Mouse (Mus musculus) liver, embryonic 16.5 days (tissue): ENCODE results near the gene Mrpl34. TPM values are rescaled to one million over a fixed set of nuclear protein-coding genes. Genes with fewer than 3 reads are reported as not detected.

ENCODE experiments used
- ATAC-seq: fragments of 200-750 bp; cut with Nextera tagmentation; 2 replicates; pipeline ENCODE4 v1.8.0; 2017; ENCODE audit warnings: low read depth, mild to moderate bottlenecking, moderate number of reproducible peaks, moderate library complexity
- H3K27ac ChIP-seq: fragments of 300-500 bp; sonication (generic); 2 replicates; pipeline ENCODE4 v1.5.1; 2014; ENCODE audit warnings: mild to moderate bottlenecking, low read length
- H3K27me3 ChIP-seq: fragments of 300-500 bp; sonication (generic); 2 replicates; pipeline ENCODE4 v1.6.1; 2014; ENCODE audit warnings: low read depth, low read length, mixed read lengths; ENCODE audit not compliant: control insufficient read depth, insufficient read depth
- H3K36me3 ChIP-seq: fragments of 300-500 bp; sonication (generic); 2 replicates; pipeline ENCODE4 v1.6.1; 2014; ENCODE audit warnings: mild to moderate bottlenecking; ENCODE audit not compliant: control insufficient read depth, insufficient read depth
- H3K4me1 ChIP-seq: fragments of 300-500 bp; sonication (generic); 2 replicates; pipeline ENCODE4 v1.6.1; 2014; ENCODE audit warnings: low read depth, low read length, mixed read lengths; ENCODE audit not compliant: control insufficient read depth
- H3K4me2 ChIP-seq: fragments of 300-500 bp; sonication (generic); 2 replicates; pipeline ENCODE4 v1.6.1; 2014; ENCODE audit warnings: low read depth, low read length, mixed read lengths
- H3K4me3 ChIP-seq: fragments of 300-500 bp; sonication (generic); 2 replicates; pipeline ENCODE4 v1.5.1; 2014; ENCODE audit warnings: low read depth, mild to moderate bottlenecking, low read length
- H3K9ac ChIP-seq: fragments of 300-500 bp; sonication (generic); 2 replicates; pipeline ENCODE4 v1.6.1; 2014; ENCODE audit warnings: low read depth, low read length
- H3K9me3 ChIP-seq: fragments of 300-500 bp; sonication (generic); replicated peaks from 2 replicates; pipeline ENCODE4 v1.6.1; 2016; ENCODE audit warnings: low read length; ENCODE audit not compliant: control insufficient read depth
- WGBS: fragments of 180-500 bp; shearing (Covaris S2); extraction: QIAGEN DNeasy Blood & Tissue Kit; methylation state at CpG from one replicate; pipeline ENCODE4 v1.1.7; 2014; ENCODE audit not compliant: insufficient replicate concordance; 5-methylcytosine and 5-hydroxymethylcytosine counted together
- polyA plus RNA-seq: library from polyadenylated mRNA; unstranded; fragments of >200 nt; fragmentation: Nextera tagmentation; extraction: Ambion mirVana; gene quantifications from 2 replicates; pipeline ENCODE4 v1.2.1, GENCODE M21; 2015

Mrpl34 gene
- polyA plus RNA-seq, 1 experiment from 2014 or later = 87.3 TPM

DNA sequence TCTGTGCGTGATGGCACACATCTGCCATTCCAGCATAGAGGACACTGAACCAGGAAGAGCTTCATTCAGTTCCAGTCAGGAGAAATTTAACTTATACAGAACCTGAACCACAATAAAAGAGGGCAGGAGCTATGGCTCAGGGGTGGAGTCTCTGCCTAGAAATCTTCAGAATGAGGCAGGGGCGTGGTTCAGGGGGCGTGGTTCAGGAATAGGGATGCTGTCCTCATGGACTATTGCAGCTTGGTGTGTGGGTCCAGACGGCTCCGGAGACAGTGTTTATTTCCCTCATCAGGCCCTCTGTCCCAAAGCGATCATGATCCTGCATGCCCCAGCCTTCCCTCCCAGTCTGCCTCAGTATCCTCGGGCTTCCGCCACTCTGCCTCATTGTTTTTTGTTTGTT is 10.1 kb upstream of the Mrpl34 start:
- Histone ChIP-seq H3K27ac (no peak overlapping the region), H3K4me3 (no peak overlapping the region), H3K36me3 (no peaks in the 10 kb centered on the region), H3K4me1 (peaks cover 5% of the 10 kb centered on the region), H3K4me2 (no peak overlapping the region), H3K9ac (no peak overlapping the region), H3K27me3 (no peaks in the 10 kb centered on the region), H3K9me3 (no peaks in the 10 kb centered on the region)
- no peak for ATAC-seq
- WGBS = 65% methylated on average over 8 of the region's 8 CpGs

DNA sequence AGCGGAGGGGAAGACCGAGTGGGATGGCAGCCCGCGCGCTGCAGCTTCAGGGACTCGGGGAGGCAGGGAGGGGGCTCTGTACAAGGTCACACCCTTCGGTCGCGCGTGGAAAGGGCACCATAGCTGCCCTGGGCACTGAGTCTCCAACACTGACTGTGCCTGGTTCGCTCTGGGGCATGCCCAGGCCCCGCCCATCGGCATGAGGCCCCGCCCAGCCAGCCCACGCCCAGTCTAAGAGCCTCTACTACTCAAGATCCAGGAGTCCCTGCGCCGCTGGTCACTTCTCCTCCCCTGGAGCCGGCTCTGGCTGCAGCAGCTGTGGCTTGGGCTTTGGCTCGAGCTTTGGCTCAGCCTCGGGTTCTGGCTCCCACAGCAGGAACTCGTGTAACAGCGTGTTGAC is 7.9 kb upstream of the Mrpl34 start:
- Histone ChIP-seq H3K4me1 (peaks cover 5% of the 10 kb centered on the region), H3K27ac (no peak overlapping the region), H3K27me3 (no peaks in the 10 kb centered on the region), H3K9ac (no peak overlapping the region), H3K4me2 (no peak overlapping the region), H3K36me3 (no peaks in the 10 kb centered on the region), H3K4me3 (no peak overlapping the region), H3K9me3 (no peaks in the 10 kb centered on the region)
- WGBS = 46% methylated on average over 22 of the region's 22 CpGs
- ATAC-seq = peak; percentile 57; the same call in 1 of the 2 replicates

DNA sequence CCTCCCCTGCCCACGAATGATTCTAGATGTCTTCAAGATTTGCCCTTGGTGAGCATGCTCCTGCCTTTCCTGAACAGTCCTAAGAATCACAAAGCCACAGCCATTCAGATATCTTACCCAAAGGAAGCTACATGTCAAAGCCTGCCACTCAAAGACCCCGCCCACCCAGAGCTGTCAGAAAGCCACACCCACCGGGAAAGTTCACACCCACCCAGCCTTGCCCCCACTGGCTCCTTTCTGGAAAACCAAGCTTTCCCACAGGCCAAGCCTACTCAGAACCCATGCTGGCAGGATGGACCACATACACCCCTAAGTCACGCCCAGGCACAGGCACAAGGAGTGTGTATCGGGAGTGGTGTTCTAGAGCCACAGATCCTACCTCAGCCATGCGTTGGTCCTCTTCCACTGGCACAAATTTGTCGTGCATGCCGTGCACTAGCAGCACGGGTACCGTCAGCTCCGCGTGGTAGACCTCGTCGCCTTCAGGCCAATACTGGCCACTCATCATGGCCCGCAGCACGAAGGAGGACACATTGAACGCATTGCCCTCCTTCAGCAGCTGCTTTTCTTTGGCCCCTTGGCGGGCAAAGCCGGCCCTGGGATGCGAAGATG is 7.0 kb upstream of the Mrpl34 start:
- Histone ChIP-seq H3K27me3 (no peaks in the 10 kb centered on the region), H3K9me3 (no peaks in the 10 kb centered on the region), H3K4me1 (peaks cover 9% of the 10 kb centered on the region), H3K4me2 (no peak overlapping the region), H3K9ac (no peak overlapping the region), H3K36me3 (no peaks in the 10 kb centered on the region), H3K27ac (no peak overlapping the region), H3K4me3 (no peak overlapping the region)
- ATAC-seq = no peak
- 75% methylated on average over 20 of the region's 20 CpGs for WGBS

DNA sequence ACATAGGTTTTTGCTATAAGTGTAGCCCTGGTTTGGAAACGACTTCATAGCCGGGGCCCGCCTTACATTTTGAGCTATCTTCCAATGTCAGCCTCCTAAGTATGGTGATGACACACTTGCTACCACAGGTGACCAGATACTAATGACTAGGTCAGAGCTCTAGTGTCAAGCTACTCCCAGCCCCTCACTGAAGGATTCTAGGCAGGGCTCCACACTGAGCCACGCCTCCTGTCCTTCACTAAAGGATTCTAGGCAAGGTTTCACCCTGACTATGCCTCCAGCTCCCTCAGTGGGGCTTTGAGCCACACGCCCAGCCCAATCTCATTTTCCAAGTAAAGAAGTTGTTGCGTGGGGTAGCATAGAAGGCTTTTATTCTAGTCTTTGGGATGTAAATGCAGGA is 4.0 kb upstream of the Mrpl34 start:
- H3K9ac ChIP-seq = no peak overlapping the region
- no peaks in the 10 kb centered on the region for H3K9me3 ChIP-seq
- peaks cover 27% of the 10 kb centered on the region for H3K4me1 ChIP-seq
- no peak overlapping the region for H3K4me3 ChIP-seq
- no peak overlapping the region for H3K27ac ChIP-seq
- no peak overlapping the region for H3K4me2 ChIP-seq
- no peaks in the 10 kb centered on the region for H3K36me3 ChIP-seq
- no peak for ATAC-seq
- 83% methylated on average over 6 of the region's 6 CpGs for WGBS
- H3K27me3 ChIP-seq = no peaks in the 10 kb centered on the region

DNA sequence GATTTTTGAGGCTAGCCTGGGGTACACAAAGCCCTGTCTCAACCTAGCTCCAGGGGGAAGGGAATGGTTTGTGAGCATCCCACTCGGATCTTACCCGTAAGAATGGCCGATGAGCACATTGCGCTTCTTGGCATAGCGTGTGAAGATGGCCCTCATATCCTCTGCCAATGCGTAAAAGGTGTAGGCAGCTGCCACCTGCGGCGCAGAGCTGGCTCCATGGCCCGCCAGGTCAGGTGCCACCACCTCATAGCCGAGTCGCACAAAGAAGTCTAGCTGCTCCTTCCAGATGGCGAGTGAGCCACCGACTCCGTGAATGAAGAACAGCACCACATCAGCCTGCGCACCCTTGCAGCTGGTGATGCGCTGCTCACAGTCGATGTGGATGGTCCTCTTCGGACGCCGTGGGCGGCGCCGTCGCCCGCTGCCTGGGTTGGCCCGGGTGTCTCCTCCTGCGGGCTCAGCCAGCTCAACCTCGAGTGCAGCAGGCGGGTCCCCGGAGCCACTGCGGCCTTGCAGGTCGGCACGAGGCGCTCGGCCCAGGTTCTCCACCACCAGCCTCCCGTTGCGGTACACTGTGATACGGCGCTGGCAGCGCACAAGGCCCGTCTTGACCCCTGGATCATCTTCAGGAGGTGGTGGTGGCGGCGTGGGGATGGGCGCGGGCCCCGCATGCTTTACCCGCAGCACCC is 3.5 kb upstream of the Mrpl34 start:
- Histone ChIP-seq H3K36me3 (no peaks in the 10 kb centered on the region; the same call in 1 of the 2 replicates), H3K4me2 (no peak overlapping the region), H3K9me3 (no peaks in the 10 kb centered on the region), H3K27ac (no peak overlapping the region), H3K4me1 (peaks cover 32% of the 10 kb centered on the region), H3K4me3 (no peak overlapping the region), H3K9ac (no peak overlapping the region), H3K27me3 (no peaks in the 10 kb centered on the region)
- 86% methylated on average over 47 of the region's 47 CpGs for WGBS
- ATAC-seq = no peak

DNA sequence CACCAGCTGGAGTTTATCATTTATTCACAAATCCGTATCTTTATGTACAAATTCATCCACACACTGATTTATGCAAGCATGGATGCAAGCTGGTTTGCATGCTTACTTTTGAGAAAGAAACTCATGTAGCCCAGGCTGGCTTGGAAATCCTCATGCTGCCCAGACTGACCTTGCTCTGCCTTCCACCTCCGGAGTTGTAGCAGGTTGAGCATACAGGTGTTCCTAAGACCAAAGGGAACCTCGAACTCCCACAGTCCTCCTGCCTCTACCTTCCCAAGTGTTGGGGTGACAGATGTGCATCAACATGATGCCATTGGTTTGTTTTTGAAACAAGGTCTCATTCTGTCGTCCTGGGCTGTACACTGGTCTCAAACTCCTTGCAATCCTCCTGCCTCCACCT is 2.6 kb upstream of the Mrpl34 start:
- no peaks in the 10 kb centered on the region; the same call in 1 of the 2 replicates for H3K36me3 ChIP-seq
- whole genome bisulfite sequencing = 59% methylated on average over 4 of the region's 4 CpGs
- H3K27ac ChIP-seq = no peak overlapping the region
- no peak overlapping the region for H3K9ac ChIP-seq
- peaks cover 28% of the 10 kb centered on the region for H3K4me1 ChIP-seq
- H3K27me3 ChIP-seq = no peaks in the 10 kb centered on the region
- no peaks in the 10 kb centered on the region for H3K9me3 ChIP-seq
- ATAC-seq = no peak
- no peak overlapping the region for H3K4me3 ChIP-seq
- H3K4me2 ChIP-seq = peak overlapping the region; percentile 98

DNA sequence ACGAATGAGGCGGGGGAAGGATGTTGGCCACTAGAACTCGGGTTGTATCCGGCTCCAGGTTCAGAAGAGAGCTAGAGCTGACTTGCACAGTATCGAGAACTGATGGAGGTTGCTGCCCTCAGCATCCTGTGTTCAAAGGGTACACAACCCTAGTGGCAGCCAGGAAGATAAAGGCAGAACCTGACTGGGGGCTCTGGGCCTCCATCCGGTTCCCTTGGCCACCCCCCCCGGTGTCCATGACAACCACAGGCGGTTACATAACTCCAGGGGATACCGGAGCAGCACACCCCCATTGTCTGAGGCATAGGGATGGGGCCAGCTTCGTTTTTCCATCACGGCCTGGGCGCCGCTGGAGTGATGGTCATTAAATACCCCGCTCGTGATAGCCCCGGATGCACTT is 2.0 kb upstream of the Mrpl34 start:
- WGBS = 4% methylated on average over 16 of the region's 16 CpGs
- ATAC-seq = no peak

DNA sequence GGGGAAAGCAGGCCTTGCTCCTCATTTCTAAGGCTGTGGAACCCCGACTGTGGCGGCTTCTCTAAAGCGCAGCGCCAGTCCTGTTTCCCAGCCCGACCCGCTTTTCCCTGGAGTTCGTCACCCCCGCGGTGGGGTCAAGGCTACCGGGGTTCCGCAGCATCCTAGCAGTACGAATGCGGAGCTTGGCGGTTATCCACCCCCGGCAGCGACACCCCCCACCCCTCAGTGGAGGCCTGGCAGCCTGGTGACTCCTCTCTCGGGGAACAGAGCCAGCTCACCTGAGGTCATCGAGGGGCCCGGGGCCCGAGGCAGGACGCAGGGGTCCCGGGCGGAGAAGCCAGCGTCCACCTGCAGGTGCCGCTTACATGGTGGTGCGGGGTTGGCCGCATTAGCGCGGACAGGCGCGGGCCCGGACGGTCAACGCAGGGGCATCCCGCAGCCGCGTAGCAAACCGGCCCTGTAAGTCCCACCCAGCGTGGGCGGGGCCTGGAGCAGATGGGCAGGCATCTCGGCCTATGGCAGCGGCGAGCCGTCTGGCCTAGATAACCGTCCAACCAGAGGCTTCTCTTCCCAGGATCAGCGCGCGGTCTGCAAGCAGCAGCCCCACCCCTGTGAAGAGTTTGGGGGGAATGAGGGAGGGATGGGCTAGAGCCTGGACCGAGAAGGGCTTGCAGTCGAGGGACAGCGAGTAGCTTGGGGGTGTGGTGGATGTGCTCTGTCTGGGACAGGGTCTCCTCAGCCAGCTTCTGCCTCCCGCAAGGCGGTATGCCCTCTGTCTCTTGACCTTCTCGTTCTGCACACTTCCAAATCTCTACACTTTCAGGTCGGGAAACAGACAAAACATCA is 1.3 kb upstream of the Mrpl34 start, which contains the start of gene Abhd8:
Abhd8 (minus strand) TSS at position 468 of the 846 bp plus-strand sequence.
- Histone ChIP-seq H3K27me3 (no peaks in the 10 kb centered on the region), H3K9me3 (no peaks in the 10 kb centered on the region), H3K9ac (peak within 1 kb of the TSS; percentile 91), H3K4me3 (peak within 1 kb of the TSS; percentile 90), H3K27ac (peak within 1 kb of the TSS; percentile 50), H3K36me3 (no peaks in the 10 kb centered on the region; the same call in 1 of the 2 replicates), H3K4me1 (peaks cover 27% of the 10 kb centered on the region), H3K4me2 (peak within 1 kb of the TSS; percentile 98)
- WGBS = under 1% methylated on average over 54 of the region's 55 CpGs
- peak; percentile 76 for ATAC-seq

More for the DNA sequence above, 2.0 kb upstream of the Mrpl34 start:
- no peak overlapping the region for H3K27ac ChIP-seq
- peaks cover 27% of the 10 kb centered on the region for H3K4me1 ChIP-seq
- peak overlapping the region; percentile 98 for H3K4me2 ChIP-seq
- H3K27me3 ChIP-seq = no peaks in the 10 kb centered on the region
- H3K4me3 ChIP-seq = peak overlapping the region; percentile 90
- H3K9me3 ChIP-seq = no peaks in the 10 kb centered on the region
- peak overlapping the region; percentile 91 for H3K9ac ChIP-seq
- H3K36me3 ChIP-seq = no peaks in the 10 kb centered on the region; the same call in 1 of the 2 replicates
